In genomic region chr19:6911101-6912074, GRCm38 (mm10) we compare ENCODE assay signal across 1 mouse cellular context.
A peak's percentile ranks its signal among the peaks of the same experiment; 100 is the strongest.
TF ChIP-seq lines count a peak whose summit lies in the region.

No protein-coding gene starts in this region.

TF ChIP-seq in MEL, 35 proteins besides CTCF, POLR2A, EP300 and RAD21:
- no peak for TF ChIP-seq TBP (IDR thresholded peaks at IDR 0.05; ENCODE audit: low read depth, low read length)
- no peak for TF ChIP-seq USF1 (IDR thresholded peaks at IDR 0.05; ENCODE audit: low read depth, low read length)
- TF ChIP-seq JUND (IDR thresholded peaks at IDR 0.05; ENCODE audit: low read depth, low read length), result no peak
- TF ChIP-seq UBTF (IDR thresholded peaks at IDR 0.05; ENCODE audit: borderline replicate concordance, insufficient read depth, low read depth, low read length), result no peak
- no peak for TF ChIP-seq ETS1 (IDR thresholded peaks at IDR 0.05; ENCODE audit: low read depth, low read length)
- TF ChIP-seq ZMIZ1 (IDR thresholded peaks at IDR 0.05; ENCODE audit: low read depth, low read length), result 0 out of 2 replicates have a peak, but pooled peaks have one; percentile 5
- TF ChIP-seq TAL1 (IDR thresholded peaks at IDR 0.05; ENCODE audit: low read length), result no peak
- TF ChIP-seq NELFE (IDR thresholded peaks at IDR 0.05; ENCODE audit: low read depth, low read length), result no peak
- TF ChIP-seq ZNF384 (IDR thresholded peaks at IDR 0.05; ENCODE audit: low read depth, low read length), result no peak
- no peak for TF ChIP-seq BHLHE40 (IDR thresholded peaks at IDR 0.05; ENCODE audit: borderline replicate concordance, low read depth, low read length)
- peak; percentile 45; the same call in 1 of the 2 replicates for TF ChIP-seq POLR2AphosphoS2 (IDR thresholded peaks at IDR 0.05; ENCODE audit: low read length)
- peak; percentile 2; the same call in 1 of the 2 replicates for TF ChIP-seq SMC3 (IDR thresholded peaks at IDR 0.05; ENCODE audit: low read depth, low read length)
- TF ChIP-seq ZC3H11A (IDR thresholded peaks at IDR 0.05; ENCODE audit: low read depth, low read length), result no peak
- TF ChIP-seq SIN3A (IDR thresholded peaks at IDR 0.05; ENCODE audit: low read length), result no peak
- no peak for TF ChIP-seq TCF12 (IDR thresholded peaks at IDR 0.05; ENCODE audit: low read depth, low read length)
